Mouse (Mus musculus) C2C12 (cell line): ENCODE measurements around the gene Adarb2.

ENCODE experiments used
- CEBPB ChIP-seq: IDR thresholded peaks from one replicate; pipeline ENCODE4 v1.6.1; 2011; ENCODE audit warnings: low read depth, mild to moderate bottlenecking, control low read depth, moderate library complexity
- CTCF ChIP-seq: IDR thresholded peaks from one replicate; pipeline ENCODE4 v1.5.1; 2011; ENCODE audit not compliant: control insufficient read depth, insufficient read depth, insufficient read length
- FOSL1 ChIP-seq: IDR thresholded peaks from one replicate; pipeline ENCODE4 v1.8.0; 2011; ENCODE audit warnings: mild to moderate bottlenecking, low read length; ENCODE audit not compliant: poor library complexity, insufficient read depth, severe bottlenecking
- MAX ChIP-seq: IDR thresholded peaks from one replicate; pipeline ENCODE4 v1.6.1; 2011; ENCODE audit warnings: mild to moderate bottlenecking, control low read depth
- MYOD1 ChIP-seq: IDR thresholded peaks from one replicate; pipeline ENCODE4 v1.6.1; 2011; ENCODE audit warnings: low read depth; ENCODE audit not compliant: control insufficient read depth, insufficient read length
- MYOG ChIP-seq: IDR thresholded peaks from one replicate; pipeline ENCODE4 v1.6.1; 2011; ENCODE audit not compliant: control insufficient read depth, insufficient read length; ENCODE audit errors: extremely low read depth
- USF1 ChIP-seq: IDR thresholded peaks from one replicate; pipeline ENCODE4 v1.6.1; 2011; ENCODE audit warnings: low read depth, mild to moderate bottlenecking, control low read depth, moderate library complexity

DNA sequence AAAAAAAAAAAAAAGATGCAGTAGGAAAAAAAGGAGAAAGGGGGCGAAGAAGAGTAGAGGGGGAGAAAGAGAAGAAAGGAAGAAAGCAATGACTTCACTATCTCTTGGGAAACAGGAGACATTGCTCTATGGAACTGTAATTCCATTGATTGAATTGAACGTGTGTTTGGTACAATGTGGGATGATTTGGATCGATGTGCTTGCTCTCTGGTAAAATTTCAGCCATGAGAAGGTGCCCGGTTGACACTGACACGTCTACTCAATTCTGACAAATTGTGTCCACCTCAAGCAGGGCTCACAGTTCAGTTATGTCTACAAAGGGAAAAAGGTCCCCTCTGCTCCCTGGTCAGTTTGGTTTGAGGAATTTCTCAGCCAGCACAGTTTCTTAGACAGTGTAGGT is 495.8 kb downstream of the Adarb2 start:
- TF ChIP-seq MYOG = no peak
- no peak for TF ChIP-seq CTCF
- no peak for TF ChIP-seq MAX
- TF ChIP-seq FOSL1 = no peak
- no peak for TF ChIP-seq USF1
- TF ChIP-seq MYOD1 = no peak
- TF ChIP-seq CEBPB = no peak
